Mouse (Mus musculus) MEL (cell line): Measurements from ENCODE around the gene Brinp3. TPM values are rescaled to one million over a fixed set of nuclear protein-coding genes. Genes with fewer than 3 reads are reported as not detected.

Source experiments
- DNase-seq: peaks from one replicate; pipeline ENCODE4 v3.0.0; 2011; ENCODE audit warnings: low read depth, low spot score
- H3K27ac ChIP-seq: 2 replicates; pipeline ENCODE4 v1.5.1; 2012; ENCODE audit warnings: low read depth, mild to moderate bottlenecking, control low read depth, low read length, moderate library complexity; ENCODE audit not compliant: control insufficient read depth
- H3K27me3 ChIP-seq, 2 experiments: fragments of 150-350 bp in 1 of 2; sonication (generic) in 1 of 2; 2 replicates each; pipeline ENCODE4 v1.6.1; 2012; ENCODE audit warnings: low read length in 2 of 2, mild to moderate bottlenecking in 2 of 2, improper control_type of control experiment in 1 of 2, moderate library complexity in 1 of 2; ENCODE audit not compliant: insufficient read depth in 2 of 2, control insufficient read depth in 1 of 2
- H3K36me3 ChIP-seq, 2 experiments: 2 replicates each; pipeline ENCODE4 v1.6.1; 2012 to 2014; ENCODE audit warnings: low read length in 2 of 2, improper control_type of control experiment in 1 of 2, inconsistent platforms in 1 of 2, mild to moderate bottlenecking in 1 of 2; ENCODE audit not compliant: insufficient read depth in 2 of 2, control insufficient read depth in 1 of 2
- H3K4me1 ChIP-seq, 2 experiments: fragments of 150-350 bp in 1 of 2; sonication (generic) in 1 of 2; 2 replicates each; pipeline ENCODE4 v1.6.1; 2012; ENCODE audit warnings: low read length in 2 of 2, improper control_type of control experiment in 1 of 2, mild to moderate bottlenecking in 1 of 2; ENCODE audit not compliant: insufficient read depth in 2 of 2, control insufficient read depth in 1 of 2
- H3K4me3 ChIP-seq, 2 experiments: fragments of 150-350 bp in 1 of 2; sonication (generic) in 1 of 2; 2 replicates each; pipeline ENCODE4 v1.5.1; 2012; ENCODE audit warnings: low read depth in 2 of 2, low read length in 2 of 2, mild to moderate bottlenecking in 2 of 2, moderate library complexity in 2 of 2, control low read depth in 1 of 2, improper control_type of control experiment in 1 of 2; ENCODE audit not compliant: control insufficient read depth in 1 of 2, insufficient read depth in 1 of 2
- H3K79me2 ChIP-seq: 2 replicates; pipeline ENCODE4 v1.6.1; 2012; ENCODE audit warnings: mild to moderate bottlenecking, low read length, moderate library complexity; ENCODE audit not compliant: control insufficient read depth, poor library complexity, insufficient read depth
- H3K9ac ChIP-seq: 2 replicates; pipeline ENCODE4 v1.6.1; 2012; ENCODE audit warnings: low read depth, mild to moderate bottlenecking, control low read depth, low read length, moderate library complexity; ENCODE audit not compliant: control insufficient read depth, poor library complexity, severe bottlenecking
- H3K9me3 ChIP-seq: fragments of 150-350 bp; sonication (generic); replicated peaks from 2 replicates; pipeline ENCODE4 v1.6.1; 2012; ENCODE audit warnings: mild to moderate bottlenecking, low read length, improper control_type of control experiment, moderate library complexity; ENCODE audit not compliant: insufficient read depth
- BHLHE40 ChIP-seq: IDR thresholded peaks from 2 replicates; pipeline ENCODE4 v1.6.1; 2012; ENCODE audit warnings: low read depth, mild to moderate bottlenecking, inconsistent platforms, low read length, improper control_type of control experiment, borderline replicate concordance
- CHD1 ChIP-seq: IDR thresholded peaks from 2 replicates; pipeline ENCODE4 v1.6.1; 2012; ENCODE audit warnings: low read depth, mild to moderate bottlenecking, inconsistent platforms, low read length, improper control_type of control experiment
- CTCF ChIP-seq, 3 experiments: IDR thresholded peaks in 2 of 3; conservative IDR thresholded peaks in 1 of 3; 2 replicates each; pipeline ENCODE4 v1.5.1; 2011 to 2012; ENCODE audit warnings: low read length in 3 of 3, low read depth in 2 of 3, mild to moderate bottlenecking in 2 of 3, improper control_type of control experiment in 1 of 3, inconsistent platforms in 1 of 3, mixed read lengths in 1 of 3, moderate library complexity in 1 of 3; ENCODE audit not compliant: control insufficient read depth in 1 of 3, insufficient read depth in 1 of 3, poor library complexity in 1 of 3, severe bottlenecking in 1 of 3
- E2F4 ChIP-seq: IDR thresholded peaks from 2 replicates; pipeline ENCODE4 v1.6.1; 2011; ENCODE audit warnings: low read depth, low read length, improper control_type of control experiment, borderline replicate concordance
- ELF1 ChIP-seq: IDR thresholded peaks from 2 replicates; pipeline ENCODE4 v1.6.1; 2014; ENCODE audit warnings: low read depth, mild to moderate bottlenecking, inconsistent platforms, low read length, improper control_type of control experiment, moderate library complexity
- EP300 ChIP-seq, 2 experiments: IDR thresholded peaks; 2 replicates each; pipeline ENCODE4 v1.6.1; 2011; ENCODE audit warnings: improper control_type of control experiment in 2 of 2, low read length in 2 of 2, low read depth in 1 of 2, mild to moderate bottlenecking in 1 of 2
- GABPA ChIP-seq: IDR thresholded peaks from 2 replicates; pipeline ENCODE4 v1.6.1; 2012; ENCODE audit warnings: low read depth, mild to moderate bottlenecking, inconsistent platforms, low read length, improper control_type of control experiment, moderate library complexity
- GATA1 ChIP-seq: IDR thresholded peaks from 2 replicates; pipeline ENCODE4 v1.6.1; 2011; ENCODE audit warnings: low read depth, low read length, improper control_type of control experiment
- MAX ChIP-seq: IDR thresholded peaks from 2 replicates; pipeline ENCODE4 v1.6.1; 2011; ENCODE audit warnings: low read length, improper control_type of control experiment
- MAZ ChIP-seq: IDR thresholded peaks from 2 replicates; pipeline ENCODE4 v1.6.1; 2012; ENCODE audit warnings: low read depth, mild to moderate bottlenecking, inconsistent platforms, low read length, improper control_type of control experiment
- MEF2A ChIP-seq: IDR thresholded peaks from 2 replicates; pipeline ENCODE4 v1.6.1; 2014; ENCODE audit warnings: low read depth, mild to moderate bottlenecking, inconsistent platforms, low read length, improper control_type of control experiment; ENCODE audit not compliant: poor library complexity, insufficient replicate concordance, severe bottlenecking; ENCODE audit errors: extremely low read depth
- MYC ChIP-seq: IDR thresholded peaks from 2 replicates; pipeline ENCODE4 v1.6.1; 2011; ENCODE audit warnings: low read depth, mild to moderate bottlenecking, low read length, improper control_type of control experiment, moderate library complexity
- NELFE ChIP-seq: IDR thresholded peaks from 2 replicates; pipeline ENCODE4 v1.6.1; 2011; ENCODE audit warnings: low read depth, low read length, improper control_type of control experiment
- NRF1 ChIP-seq: IDR thresholded peaks from 2 replicates; pipeline ENCODE4 v1.6.1; 2014; ENCODE audit warnings: low read depth, mild to moderate bottlenecking, inconsistent platforms, low read length, improper control_type of control experiment, moderate library complexity; ENCODE audit not compliant: poor library complexity, insufficient read depth, severe bottlenecking
- POLR2A ChIP-seq, 2 experiments: IDR thresholded peaks; 2 replicates each; pipeline ENCODE4 v1.6.1; 2011 to 2012; ENCODE audit warnings: low read length in 2 of 2, mild to moderate bottlenecking in 2 of 2, control low read depth in 1 of 2, improper control_type of control experiment in 1 of 2, low read depth in 1 of 2, moderate library complexity in 1 of 2; ENCODE audit not compliant: control insufficient read depth in 1 of 2, insufficient read depth in 1 of 2, poor library complexity in 1 of 2
- POLR2AphosphoS2 ChIP-seq: IDR thresholded peaks from 2 replicates; pipeline ENCODE4 v1.6.1; 2011; ENCODE audit warnings: low read length, improper control_type of control experiment
- POLR2AphosphoS5 ChIP-seq: IDR thresholded peaks from 2 replicates; pipeline ENCODE4 v1.6.1; 2012; ENCODE audit warnings: low read depth, borderline replicate concordance, mild to moderate bottlenecking, inconsistent platforms, low read length, moderate library complexity, mixed read lengths
- RAD21 ChIP-seq: IDR thresholded peaks from 2 replicates; pipeline ENCODE4 v1.6.1; 2011; ENCODE audit warnings: mild to moderate bottlenecking, low read depth, low read length, improper control_type of control experiment
- RCOR1 ChIP-seq: IDR thresholded peaks from 2 replicates; pipeline ENCODE4 v1.6.1; 2012; ENCODE audit warnings: low read depth, mild to moderate bottlenecking, inconsistent platforms, low read length, improper control_type of control experiment
- SIN3A ChIP-seq: IDR thresholded peaks from 2 replicates; pipeline ENCODE4 v1.6.1; 2012; ENCODE audit warnings: low read length, improper control_type of control experiment, inconsistent platforms
- TAL1 ChIP-seq: IDR thresholded peaks from 2 replicates; pipeline ENCODE4 v1.6.1; 2012; ENCODE audit warnings: mild to moderate bottlenecking, inconsistent platforms, low read length, moderate library complexity, mixed read lengths
- TCF12 ChIP-seq: IDR thresholded peaks from 2 replicates; pipeline ENCODE4 v1.6.1; 2014; ENCODE audit warnings: low read depth, mild to moderate bottlenecking, inconsistent platforms, low read length, improper control_type of control experiment, moderate library complexity
- UBTF ChIP-seq: IDR thresholded peaks from 2 replicates; pipeline ENCODE4 v1.6.1; 2012; ENCODE audit warnings: low read depth, mild to moderate bottlenecking, inconsistent platforms, low read length, improper control_type of control experiment, moderate library complexity, borderline replicate concordance; ENCODE audit not compliant: insufficient read depth
- USF1 ChIP-seq: IDR thresholded peaks from 2 replicates; pipeline ENCODE4 v1.6.1; 2014; ENCODE audit warnings: low read depth, mild to moderate bottlenecking, inconsistent platforms, low read length, improper control_type of control experiment, moderate library complexity
- ZC3H11A ChIP-seq: IDR thresholded peaks from 2 replicates; pipeline ENCODE4 v1.6.1; 2012; ENCODE audit warnings: low read depth, mild to moderate bottlenecking, inconsistent platforms, low read length, improper control_type of control experiment
- ZKSCAN1 ChIP-seq: IDR thresholded peaks from 2 replicates; pipeline ENCODE4 v1.6.1; 2012; ENCODE audit warnings: low read depth, mild to moderate bottlenecking, inconsistent platforms, low read length, improper control_type of control experiment, moderate library complexity
- ZMIZ1 ChIP-seq: IDR thresholded peaks from 2 replicates; pipeline ENCODE4 v1.6.1; 2012; ENCODE audit warnings: low read depth, mild to moderate bottlenecking, inconsistent platforms, low read length, improper control_type of control experiment, moderate library complexity
- ZNF384 ChIP-seq: IDR thresholded peaks from 2 replicates; pipeline ENCODE4 v1.6.1; 2012; ENCODE audit warnings: low read depth, mild to moderate bottlenecking, inconsistent platforms, low read length, improper control_type of control experiment
- polyA plus RNA-seq, 2 experiments: library from polyadenylated mRNA; stranded (reverse) in 1 of 2; unstranded in 1 of 2; fragments of >175 nt in 1 of 2; fragments of >200 nt in 1 of 2; gene quantifications; 2 replicates each; pipeline versions ENCODE4 v1.2.1 to v1.2.4; 2012; ENCODE audit warnings: low replicate concordance in 2 of 2, low read depth in 1 of 2; ENCODE audit not compliant: insufficient read length in 2 of 2, insufficient read depth in 1 of 2, missing spikeins in 1 of 2
- total RNA-seq: library from RNA; depleted of rRNA; stranded (reverse); fragments of 300-350 nt; gene quantifications from 2 replicates; pipeline ENCODE4 v1.2.3, GENCODE M21; 2012

Gene Brinp3
- total and polyA plus RNA-seq, 3 experiments = not detected

GRCm38 (mm10) chr1:146562144-146562543 is 67.6 kb downstream of the Brinp3 start:
- no peaks in the 10 kb centered on the region for H3K27me3 ChIP-seq
- H3K36me3 ChIP-seq = peaks cover 0 to 3% of the 10 kb centered on the region in 2 experiments; a peak in 1 of 4 replicates
- H3K4me3 ChIP-seq = no peak overlapping the region
- TF ChIP-seq BHLHE40 (no peak), POLR2A (IDR thresholded peaks at IDR 0.05; ENCODE audit: control insufficient read depth in 1 of 2, insufficient read depth in 1 of 2, low read depth in 1 of 2, low read length in 2 of 2, poor library complexity in 1 of 2) (no peak), TAL1 (peak; percentile 8; the same call in 1 of the 2 replicates), MAZ (no peak), CTCF (IDR thresholded peaks at IDR 0.05 in 2 of 3, conservative IDR thresholded peaks at IDR 0.05 in 1 of 3; ENCODE audit: control insufficient read depth in 1 of 3, insufficient read depth in 1 of 3, low read depth in 2 of 3, low read length in 3 of 3, poor library complexity in 1 of 3, severe bottlenecking in 1 of 3) (no peak), NRF1 (no peak), POLR2AphosphoS2 (no peak), CHD1 (no peak), TCF12 (peak; percentile 76; the same call in 1 of the 2 replicates), ZC3H11A (no peak), E2F4 (no peak), GATA1 (peak; percentile 74), GABPA (no peak), MYC (no peak), POLR2AphosphoS5 (no peak), MEF2A (no peak), ZKSCAN1 (no peak), ELF1 (0 out of 2 replicates have a peak, but pooled peaks have one; percentile 21), RAD21 (no peak), ZMIZ1 (no peak), NELFE (no peak), UBTF (no peak), ZNF384 (no peak), SIN3A (no peak), MAX (no peak), RCOR1 (peak; percentile 84), EP300 (IDR thresholded peaks at IDR 0.05; ENCODE audit: low read depth in 1 of 2, low read length in 2 of 2) (peak; percentile 81 to 82), USF1 (no peak)
- H3K4me1 ChIP-seq = no peaks in the 10 kb centered on the region; a peak in 1 of 4 replicates
- no peaks in the 10 kb centered on the region for H3K79me2 ChIP-seq
- H3K9me3 ChIP-seq = no peaks in the 10 kb centered on the region
- no peak overlapping the region for H3K9ac ChIP-seq
- no peak overlapping the region for H3K27ac ChIP-seq
- peak; percentile 67 for DNase-seq
